In genomic region chr5:115214864-115215263, GRCm38 (mm10) we compare ENCODE assay signal across 8 mouse cellular contexts. TPM values are rescaled to one million over a fixed set of nuclear protein-coding genes. Genes with fewer than 3 reads are reported as not detected.
DNase-seq lines count a peak whose midpoint lies in the region; ATAC-seq and TF ChIP-seq lines count a peak whose summit lies in the region.

No protein-coding gene starts in this region.

- peak overlapping the region; percentile 83 for H3K4me3 ChIP-seq in cerebellum, adult 2 months (replicated peaks; ENCODE audit: insufficient read depth, low read depth, low read length)
- H3K4me3 ChIP-seq in forebrain, embryonic 14.5 days (ENCODE audit: low read depth, low read length), result peak overlapping the region; percentile 31
- H3K4me3 ChIP-seq in intestine, postnatal 0 days (ENCODE audit: low read depth, low read length), result peak overlapping the region; percentile 31
- peak overlapping the region; percentile 38 for H3K4me3 ChIP-seq in neural tube, embryonic 11.5 days (ENCODE audit: low read depth, low read length)

- peak overlapping the region; percentile 93 for H3K27ac ChIP-seq in cerebellum, adult 2 months (ENCODE audit: insufficient read depth, low read length)
- H3K27ac ChIP-seq in forebrain, embryonic 14.5 days (ENCODE audit: low read depth, low read length), result 0 out of 2 replicates have a peak overlapping the region, but pooled peaks have one; percentile 34
- no peak overlapping the region for H3K27ac ChIP-seq in intestine, postnatal 0 days (ENCODE audit: low read depth, low read length)
- 0 out of 2 replicates have a peak overlapping the region, but pooled peaks have one; percentile 34 for H3K27ac ChIP-seq in neural tube, embryonic 11.5 days (ENCODE audit: low read depth, low read length)

- no peaks in the 10 kb centered on the region for H3K9me3 ChIP-seq in forebrain, embryonic 14.5 days (replicated peaks; ENCODE audit: control insufficient read depth, low read length)
- H3K9me3 ChIP-seq in intestine, postnatal 0 days (ENCODE audit: control insufficient read depth), result no peaks in the 10 kb centered on the region
- no peaks in the 10 kb centered on the region for H3K9me3 ChIP-seq in neural tube, embryonic 11.5 days (ENCODE audit: control insufficient read depth, low read length)

- H3K27me3 ChIP-seq in cerebellum, adult 2 months (ENCODE audit: control insufficient read depth, insufficient read depth, low read length), result no peaks in the 10 kb centered on the region
- H3K27me3 ChIP-seq in forebrain, embryonic 14.5 days (replicated peaks; ENCODE audit: control insufficient read depth, insufficient read depth, low read length), result 0 out of 2 replicates have a peak, but pooled peaks cover 3% of the 10 kb centered on the region
- peaks cover 18% of the 10 kb centered on the region for H3K27me3 ChIP-seq in intestine, postnatal 0 days (replicated peaks; ENCODE audit: control insufficient read depth, insufficient read depth, low read length)
- no peaks in the 10 kb centered on the region for H3K27me3 ChIP-seq in neural tube, embryonic 11.5 days (ENCODE audit: control insufficient read depth, insufficient read depth, low read length)

- H3K36me3 ChIP-seq in forebrain, embryonic 14.5 days (ENCODE audit: control insufficient read depth, insufficient read depth, low read length), result no peaks in the 10 kb centered on the region
- no peaks in the 10 kb centered on the region for H3K36me3 ChIP-seq in intestine, postnatal 0 days (ENCODE audit: control insufficient read depth, insufficient read depth)
- H3K36me3 ChIP-seq in neural tube, embryonic 11.5 days (ENCODE audit: control insufficient read depth, insufficient read depth, low read length), result no peaks in the 10 kb centered on the region

- peak; percentile 79 for ATAC-seq in forebrain, embryonic 14.5 days
- no peak for ATAC-seq in intestine, postnatal 0 days
- 0 out of 2 replicates have a peak, but pooled peaks have one; percentile 27 for ATAC-seq in neural tube, embryonic 11.5 days (ENCODE audit: insufficient read depth, low FRiP score, low TSS enrichment)

- peaks cover 16% of the 10 kb centered on the region; the same call in 1 of the 2 replicates for H3K4me1 ChIP-seq in cerebellum, adult 2 months (ENCODE audit: control insufficient read depth, insufficient read depth, low read length)
- H3K4me1 ChIP-seq in forebrain, embryonic 14.5 days (ENCODE audit: control insufficient read depth, insufficient read depth, low read length), result peaks cover 7% of the 10 kb centered on the region
- H3K4me1 ChIP-seq in intestine, postnatal 0 days (replicated peaks; ENCODE audit: control insufficient read depth, insufficient read depth, low read length), result no peaks in the 10 kb centered on the region
- H3K4me1 ChIP-seq in neural tube, embryonic 11.5 days (ENCODE audit: control insufficient read depth, insufficient read depth, low read length), result 0 out of 2 replicates have a peak, but pooled peaks cover 7% of the 10 kb centered on the region

- WGBS in cerebellum, adult 2 months, result under 1% methylated on average over 17 of the region's 17 CpGs
- WGBS in forebrain, embryonic 14.5 days, result 0% methylated on average over 17 of the region's 17 CpGs
- 3% methylated on average over 17 of the region's 17 CpGs for WGBS in intestine, postnatal 0 days
- WGBS in neural tube, embryonic 11.5 days, result 0% methylated on average over 17 of the region's 17 CpGs

- TF ChIP-seq POLR2A in cerebellum, adult 2 months (IDR thresholded peaks at IDR 0.05; ENCODE audit: borderline replicate concordance, insufficient read depth, low read length), result peak; percentile 72; the same call in 1 of the 2 replicates

- TF ChIP-seq CTCF in cerebellum, adult 2 months (IDR thresholded peaks at IDR 0.05; ENCODE audit: borderline replicate concordance, insufficient read depth, low read depth, low read length), result no peak
- TF ChIP-seq CTCF in intestine, postnatal 0 days (IDR thresholded peaks at IDR 0.05; ENCODE audit: low read depth), result no peak

- H3K9ac ChIP-seq in forebrain, embryonic 14.5 days (ENCODE audit: low read length), result peak overlapping the region; percentile 63
- H3K9ac ChIP-seq in intestine, postnatal 0 days (ENCODE audit: low read depth, low read length), result peak overlapping the region; percentile 22; the same call in 1 of the 2 replicates
- peak overlapping the region; percentile 61 for H3K9ac ChIP-seq in neural tube, embryonic 11.5 days (ENCODE audit: low read length)

- DNase-seq in layer of hippocampus, postnatal 10 days (ENCODE audit: low spot score in 2 of 2), result peak; percentile 56 to 64
- DNase-seq in layer of hippocampus, postnatal 25 days (ENCODE audit: extremely low spot score in 1 of 2, low spot score in 1 of 2), result no peak
- DNase-seq in cerebellum, adult 2 months, result peak; percentile 79 to 84
- DNase-seq in forebrain, embryonic 14.5 days (ENCODE audit: low spot score), result peak; percentile 74
- DNase-seq in neural tube, embryonic 11.5 days (ENCODE audit: low spot score), result peak; percentile 73
- no peak for DNase-seq in c-Kit-positive CD71-positive TER-119-positive erythroid progenitor cells, embryonic 14.5 days (ENCODE audit: low spot score)
- no peak for DNase-seq in adrenal gland, postnatal 10 days

- peak overlapping the region; percentile 48 for H3K4me2 ChIP-seq in forebrain, embryonic 14.5 days (ENCODE audit: low read length)
- peak overlapping the region; percentile 57 for H3K4me2 ChIP-seq in intestine, postnatal 0 days (replicated peaks; ENCODE audit: low read depth)
- H3K4me2 ChIP-seq in neural tube, embryonic 11.5 days (ENCODE audit: low read depth), result peak overlapping the region; percentile 73

RNA-seq across cellular contexts. Expression of gene Cabp1, which starts 20.7 kb away (rescaled TPM):
- 10 to 100 TPM; 78.5 to 79.5 TPM for total RNA-seq in layer of hippocampus, postnatal 10 days (2021)
- total RNA-seq in layer of hippocampus, postnatal 25 days (2021), result 100 to 1,000 TPM; 118 to 121 TPM
- 278 and 294 TPM in 2 replicates for polyA plus RNA-seq in cerebellum, adult 2 months (2012; rRNA removed)
- 7.1 and 10.1 TPM in 2 replicates for polyA plus RNA-seq in forebrain, embryonic 14.5 days (2014; fragmentation: Nextera tagmentation; extraction: Ambion mirVana)
- polyA plus RNA-seq in intestine, postnatal 0 days (2015; fragmentation: Nextera tagmentation; extraction: Ambion mirVana), result 0.57 and 0.90 TPM in 2 replicates
- 11.4 and 12.3 TPM in 2 replicates for polyA plus RNA-seq in neural tube, embryonic 11.5 days (2014; fragmentation: Nextera tagmentation; extraction: Ambion mirVana)
- 1 to 10 TPM; 4.1 to 4.4 TPM for total RNA-seq in adrenal gland, postnatal 10 days (2021)

RNA-seq across cellular contexts. Expression of gene Pop5, which starts 20.8 kb away (rescaled TPM):
- total RNA-seq in layer of hippocampus, postnatal 10 days (2021), result 10 to 100 TPM; 51.1 to 61.8 TPM
- 100 to 1,000 TPM in 1 of 2 experiments, 10 to 100 TPM in 1; 83.7 to 108 TPM for total RNA-seq in layer of hippocampus, postnatal 25 days (2021)
- polyA plus RNA-seq in cerebellum, adult 2 months (2012; rRNA removed), result 168 and 177 TPM in 2 replicates
- polyA plus RNA-seq in forebrain, embryonic 14.5 days (2014; fragmentation: Nextera tagmentation; extraction: Ambion mirVana), result 101 and 105 TPM in 2 replicates
- 75.7 and 77.1 TPM in 2 replicates for polyA plus RNA-seq in intestine, postnatal 0 days (2015; fragmentation: Nextera tagmentation; extraction: Ambion mirVana)
- polyA plus RNA-seq in neural tube, embryonic 11.5 days (2014; fragmentation: Nextera tagmentation; extraction: Ambion mirVana), result 121 and 122 TPM in 2 replicates
- total RNA-seq in adrenal gland, postnatal 10 days (2021), result 10 to 100 TPM; 86.6 to 97.6 TPM

RNA-seq across cellular contexts. Expression of gene Mlec, which starts 56.9 kb away (rescaled TPM):
- 10 to 100 TPM; 75.1 to 78.2 TPM for total RNA-seq in layer of hippocampus, postnatal 10 days (2021)
- 10 to 100 TPM; 75.6 to 86.5 TPM for total RNA-seq in layer of hippocampus, postnatal 25 days (2021)
- polyA plus RNA-seq in cerebellum, adult 2 months (2012; rRNA removed), result 66.0 and 80.2 TPM in 2 replicates
- polyA plus RNA-seq in forebrain, embryonic 14.5 days (2014; fragmentation: Nextera tagmentation; extraction: Ambion mirVana), result 11.4 and 12.5 TPM in 2 replicates
- polyA plus RNA-seq in intestine, postnatal 0 days (2015; fragmentation: Nextera tagmentation; extraction: Ambion mirVana), result 56.7 and 59.7 TPM in 2 replicates
- 50.1 and 56.9 TPM in 2 replicates for polyA plus RNA-seq in neural tube, embryonic 11.5 days (2014; fragmentation: Nextera tagmentation; extraction: Ambion mirVana)
- 100 to 1,000 TPM; 160 to 163 TPM for total RNA-seq in adrenal gland, postnatal 10 days (2021)

RNA-seq across cellular contexts. Expression of gene Rnf10, which starts 57.8 kb away (rescaled TPM):
- total RNA-seq in layer of hippocampus, postnatal 10 days (2021), result 100 to 1,000 TPM; 259 to 316 TPM
- total RNA-seq in layer of hippocampus, postnatal 25 days (2021), result 100 to 1,000 TPM; 252 to 257 TPM
- polyA plus RNA-seq in cerebellum, adult 2 months (2012; rRNA removed), result 141 and 151 TPM in 2 replicates
- polyA plus RNA-seq in forebrain, embryonic 14.5 days (2014; fragmentation: Nextera tagmentation; extraction: Ambion mirVana), result 64.3 and 75.2 TPM in 2 replicates
- 64.9 and 69.1 TPM in 2 replicates for polyA plus RNA-seq in intestine, postnatal 0 days (2015; fragmentation: Nextera tagmentation; extraction: Ambion mirVana)
- 106 and 119 TPM in 2 replicates for polyA plus RNA-seq in neural tube, embryonic 11.5 days (2014; fragmentation: Nextera tagmentation; extraction: Ambion mirVana)
- 100 to 1,000 TPM; 228 to 254 TPM for total RNA-seq in adrenal gland, postnatal 10 days (2021)

Comparison
In these comparisons a context has a peak if more than half of its experiments do, and no peak if none do; other contexts are left out.
1. DNase-seq: peak in layer of hippocampus, postnatal 10 days (2 of 2), cerebellum, adult 2 months (2 of 2), forebrain, embryonic 14.5 days (single experiment) and neural tube, embryonic 11.5 days (single experiment); none in layer of hippocampus, postnatal 25 days (0 of 2), c-Kit-positive CD71-positive TER-119-positive erythroid progenitor cells, embryonic 14.5 days (single experiment) and adrenal gland, postnatal 10 days (single experiment).
2. H3K4me3 ChIP-seq: peak in every context shown above with its lines; median percentile 83 in cerebellum, adult 2 months; 38 in neural tube, embryonic 11.5 days; 31 in forebrain, embryonic 14.5 days; 31 in intestine, postnatal 0 days.
3. RNA of gene Cabp1, which starts 20.7 kb away (polyA plus RNA-seq): 278 to 294 TPM in cerebellum, adult 2 months; 11.4 to 12.3 TPM in neural tube, embryonic 11.5 days, 7.1 to 10.1 TPM in forebrain, embryonic 14.5 days and 0.57 to 0.90 TPM in intestine, postnatal 0 days; every median in the first group is over 10 times any median in the second.
4. Peak in every context shown above with its lines, with median percentiles within 50 percentile points of each other: H3K4me2 ChIP-seq and H3K9ac ChIP-seq.